Mouse (Mus musculus) lung, embryonic 14.5 days (tissue): ENCODE data around the gene Kalrn. TPM values are rescaled to one million over a fixed set of nuclear protein-coding genes. Genes with fewer than 3 reads are reported as not detected.

ENCODE experiments used
- ATAC-seq: fragments of 200-750 bp; cut with Nextera tagmentation; 2 replicates; pipeline ENCODE4 v1.8.0; 2017; ENCODE audit warnings: mild to moderate bottlenecking, moderate TSS enrichment, moderate library complexity; ENCODE audit not compliant: insufficient read depth
- DNase-seq: peaks from one replicate; pipeline ENCODE4 v3.0.0-alpha.2; 2015
- H3K27ac ChIP-seq: fragments of 300-500 bp; sonication (generic); 2 replicates; pipeline ENCODE4 v1.5.1; 2014; ENCODE audit warnings: low read depth, mild to moderate bottlenecking, moderate library complexity
- H3K27me3 ChIP-seq: fragments of 300-500 bp; sonication (generic); 2 replicates; pipeline ENCODE4 v1.6.1; 2014; ENCODE audit warnings: low read length, control low read depth; ENCODE audit not compliant: insufficient read depth
- H3K36me3 ChIP-seq: fragments of 300-500 bp; sonication (generic); 2 replicates; pipeline ENCODE4 v1.6.1; 2014; ENCODE audit warnings: control low read depth; ENCODE audit not compliant: insufficient read depth
- H3K4me1 ChIP-seq: fragments of 300-500 bp; sonication (generic); 2 replicates; pipeline ENCODE4 v1.6.1; 2014; ENCODE audit warnings: antibody characterized with exemption, control low read depth; ENCODE audit not compliant: insufficient read depth
- H3K4me2 ChIP-seq: fragments of 300-500 bp; sonication (generic); 2 replicates; pipeline ENCODE4 v1.6.1; 2014; ENCODE audit warnings: mild to moderate bottlenecking
- H3K4me3 ChIP-seq: fragments of 300-500 bp; sonication (generic); 2 replicates; pipeline ENCODE4 v1.5.1; 2014; ENCODE audit warnings: low read depth, low read length
- H3K9ac ChIP-seq: fragments of 300-500 bp; sonication (generic); 2 replicates; pipeline ENCODE4 v1.6.1; 2014
- H3K9me3 ChIP-seq: fragments of 300-500 bp; sonication (generic); 2 replicates; pipeline ENCODE4 v1.6.1; 2016; ENCODE audit warnings: low read depth, low read length, control low read depth
- CTCF ChIP-seq: IDR thresholded peaks from 2 replicates; pipeline ENCODE4 v1.5.1; 2016; ENCODE audit warnings: antibody characterized with exemption, low read depth
- WGBS: fragments of 180-500 bp; shearing (Covaris S2); extraction: QIAGEN DNeasy Blood & Tissue Kit; methylation state at CpG from one replicate; pipeline ENCODE4 v1.1.7; 2014; 5-methylcytosine and 5-hydroxymethylcytosine counted together
- polyA plus RNA-seq: library from polyadenylated mRNA; unstranded; fragments of >200 nt; fragmentation: Nextera tagmentation; extraction: Ambion mirVana; gene quantifications from 2 replicates; pipeline ENCODE4 v1.2.1, GENCODE M21; 2014

The Kalrn gene
- polyA plus RNA-seq, 1 experiment from 2014 or later, result 15.0 TPM

DNA sequence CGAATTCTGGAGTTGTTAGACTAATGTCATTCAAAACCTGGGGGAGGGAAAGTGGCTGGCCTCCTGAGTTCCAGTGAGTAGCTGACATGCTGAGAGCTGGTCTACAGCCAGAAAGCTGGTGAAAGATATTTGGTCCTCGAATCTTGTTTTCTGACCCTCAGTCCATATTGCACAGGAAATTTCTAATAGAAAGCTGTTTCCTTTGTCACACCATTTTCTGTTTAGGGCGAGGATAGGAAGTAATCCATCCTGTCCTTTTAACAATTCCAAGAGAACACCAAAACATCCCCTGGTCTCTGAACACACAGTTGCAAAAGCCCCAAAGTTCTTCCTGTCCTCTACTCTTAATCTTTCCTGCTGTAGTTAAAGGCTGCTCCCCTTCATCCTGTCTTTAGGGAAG, 22.0 kb upstream of the Kalrn start:
- no peak overlapping the region for H3K4me3 ChIP-seq
- no peaks in the 10 kb centered on the region for H3K36me3 ChIP-seq
- no peak for TF ChIP-seq CTCF
- no peak overlapping the region for H3K9ac ChIP-seq
- ATAC-seq, result no peak
- no peaks in the 10 kb centered on the region for H3K27me3 ChIP-seq
- peak; percentile 66 for DNase-seq
- H3K4me2 ChIP-seq, result no peak overlapping the region
- H3K4me1 ChIP-seq, result no peaks in the 10 kb centered on the region
- 16% methylated on average over 3 of the region's 3 CpGs for WGBS
- H3K9me3 ChIP-seq, result no peaks in the 10 kb centered on the region
- no peak overlapping the region for H3K27ac ChIP-seq

DNA sequence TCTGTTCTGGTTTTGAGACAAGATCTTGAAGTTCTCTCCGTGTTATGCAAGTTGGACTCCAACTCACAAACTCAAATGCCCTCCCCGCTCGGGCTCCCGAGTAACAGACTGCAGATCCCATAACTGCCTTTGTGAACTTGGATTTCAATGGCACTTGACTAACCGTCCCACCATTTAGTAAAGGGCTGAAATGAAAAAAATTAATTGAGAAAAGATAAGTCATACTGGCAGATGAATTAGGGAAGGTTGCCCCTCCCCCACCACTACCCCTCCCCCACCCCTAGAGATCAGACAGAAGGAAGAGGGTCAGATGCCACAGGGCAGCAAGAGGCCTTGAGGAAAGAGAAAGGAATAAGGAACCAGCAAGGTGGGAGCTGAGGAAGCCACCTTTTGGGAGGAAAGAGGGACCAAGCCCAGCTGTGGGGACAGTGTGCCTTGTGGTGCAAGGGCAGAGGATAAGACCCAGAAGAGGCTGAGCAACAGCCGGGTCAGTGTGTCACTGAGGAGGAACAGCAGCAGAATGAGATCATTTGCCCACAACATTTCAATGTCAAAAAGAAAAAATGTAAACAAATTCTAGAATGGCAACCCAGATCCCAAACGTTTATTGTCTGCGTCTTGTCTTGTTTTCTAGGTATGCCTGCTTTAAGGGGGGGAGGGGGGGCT, 21.4 kb upstream of the Kalrn start:
- DNase-seq (peak; percentile 16), ATAC-seq (no peak)
- H3K9me3 ChIP-seq, result no peaks in the 10 kb centered on the region
- H3K4me3 ChIP-seq, result no peak overlapping the region
- H3K9ac ChIP-seq, result no peak overlapping the region
- TF ChIP-seq CTCF, result no peak
- H3K27me3 ChIP-seq, result no peaks in the 10 kb centered on the region
- H3K4me1 ChIP-seq, result no peaks in the 10 kb centered on the region
- WGBS, result 57% methylated on average over 8 of the region's 8 CpGs
- peak overlapping the region; percentile 16; the same call in 1 of the 2 replicates for H3K27ac ChIP-seq
- 0 out of 2 replicates have a peak overlapping the region, but pooled peaks have one; percentile 12 for H3K4me2 ChIP-seq
- H3K36me3 ChIP-seq, result no peaks in the 10 kb centered on the region

DNA sequence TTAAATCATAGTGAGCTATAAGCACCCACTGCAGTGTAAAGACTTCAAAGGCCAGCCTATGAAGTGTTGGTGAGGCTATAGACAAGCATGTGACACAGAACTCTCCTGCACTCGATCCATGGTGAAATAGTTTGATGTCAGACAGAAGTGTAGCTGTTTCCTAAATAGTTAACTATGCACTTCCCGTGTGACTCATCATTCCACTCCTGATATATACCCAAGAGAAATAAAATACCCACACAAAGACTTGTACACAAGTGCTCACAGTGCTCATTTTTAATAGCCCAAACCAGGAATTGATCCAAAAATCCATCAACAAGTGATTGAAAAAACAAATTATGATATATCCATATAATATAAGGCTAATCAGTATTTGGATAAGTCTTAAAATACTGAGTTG, 19.4 kb upstream of the Kalrn start:
- no peaks in the 10 kb centered on the region for H3K27me3 ChIP-seq
- no peak overlapping the region for H3K27ac ChIP-seq
- ATAC-seq (no peak), DNase-seq (peak; percentile 12)
- H3K36me3 ChIP-seq, result no peaks in the 10 kb centered on the region
- no peak for TF ChIP-seq CTCF
- no peaks in the 10 kb centered on the region for H3K9me3 ChIP-seq
- no peaks in the 10 kb centered on the region for H3K4me1 ChIP-seq
- no peak overlapping the region for H3K4me3 ChIP-seq
- WGBS, result 29% methylated on average over 2 of the region's 2 CpGs
- H3K4me2 ChIP-seq, result no peak overlapping the region
- H3K9ac ChIP-seq, result no peak overlapping the region

DNA sequence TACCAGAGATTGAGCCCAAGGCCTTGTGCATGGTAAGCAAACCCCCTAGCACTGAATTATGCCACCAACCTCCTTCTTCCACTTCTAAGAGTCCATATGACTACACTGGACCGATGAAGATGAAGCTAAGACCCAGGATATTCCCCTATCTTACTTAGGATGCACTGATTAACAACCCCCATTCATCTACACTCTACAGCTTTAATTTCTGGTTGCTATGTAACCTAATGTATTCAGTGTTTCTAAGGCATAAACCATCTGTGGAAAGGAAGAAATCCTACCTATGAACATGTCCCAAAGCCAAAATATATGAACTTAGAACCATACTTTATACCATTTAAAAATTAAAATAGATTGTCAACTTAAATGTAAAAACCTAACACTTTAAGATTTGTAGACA, 18.6 kb upstream of the Kalrn start:
- Histone ChIP-seq H3K9ac (no peak overlapping the region), H3K27me3 (no peaks in the 10 kb centered on the region), H3K27ac (no peak overlapping the region), H3K9me3 (no peaks in the 10 kb centered on the region), H3K4me3 (no peak overlapping the region), H3K4me1 (no peaks in the 10 kb centered on the region), H3K36me3 (no peaks in the 10 kb centered on the region), H3K4me2 (no peak overlapping the region)
- no peak for DNase-seq
- ATAC-seq, result no peak
- TF ChIP-seq CTCF, result no peak
- 92% methylated on average over 1 of the region's 1 CpGs for whole genome bisulfite sequencing

DNA sequence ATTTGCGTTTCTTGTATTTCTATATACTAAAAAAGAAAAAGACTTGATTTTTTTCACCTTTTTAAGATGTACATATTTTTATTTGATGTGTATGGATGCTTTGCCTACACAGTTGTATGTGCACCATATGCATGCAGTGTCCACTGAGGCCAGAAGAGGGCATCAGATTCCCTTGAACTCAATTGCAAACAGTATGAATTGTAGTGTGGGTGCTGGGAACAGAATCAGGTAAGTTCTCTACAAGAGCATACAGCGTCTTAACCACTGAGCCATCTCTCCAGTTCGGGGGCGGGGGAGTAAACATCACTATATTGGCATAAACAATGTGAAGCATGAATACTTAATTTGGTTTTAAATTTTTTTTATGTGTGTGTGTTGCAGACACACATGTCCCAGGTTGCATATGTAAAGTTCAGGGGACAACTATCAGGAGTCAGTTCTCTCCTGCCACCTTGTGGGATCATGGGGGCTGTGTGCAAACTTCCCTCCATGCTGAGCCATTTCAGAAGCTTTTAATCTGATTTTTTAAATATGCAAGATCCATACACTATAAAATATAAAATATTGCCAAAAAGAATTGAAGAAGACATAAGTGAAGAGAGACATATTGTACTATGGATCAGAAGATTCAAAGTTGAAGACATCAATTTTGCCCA, 6.5 kb upstream of the Kalrn start:
- no peaks in the 10 kb centered on the region for H3K36me3 ChIP-seq
- H3K4me2 ChIP-seq, result no peak overlapping the region
- H3K9ac ChIP-seq, result no peak overlapping the region
- 89% methylated on average over 4 of the region's 4 CpGs for WGBS
- H3K9me3 ChIP-seq, result peaks cover 4% of the 10 kb centered on the region; the same call in 1 of the 2 replicates
- 0 out of 2 replicates have a peak, but pooled peaks have one; percentile 2 for TF ChIP-seq CTCF
- DNase-seq (no peak), ATAC-seq (no peak)
- H3K4me1 ChIP-seq, result no peaks in the 10 kb centered on the region
- no peak overlapping the region for H3K27ac ChIP-seq
- H3K4me3 ChIP-seq, result no peak overlapping the region
- H3K27me3 ChIP-seq, result no peaks in the 10 kb centered on the region

DNA sequence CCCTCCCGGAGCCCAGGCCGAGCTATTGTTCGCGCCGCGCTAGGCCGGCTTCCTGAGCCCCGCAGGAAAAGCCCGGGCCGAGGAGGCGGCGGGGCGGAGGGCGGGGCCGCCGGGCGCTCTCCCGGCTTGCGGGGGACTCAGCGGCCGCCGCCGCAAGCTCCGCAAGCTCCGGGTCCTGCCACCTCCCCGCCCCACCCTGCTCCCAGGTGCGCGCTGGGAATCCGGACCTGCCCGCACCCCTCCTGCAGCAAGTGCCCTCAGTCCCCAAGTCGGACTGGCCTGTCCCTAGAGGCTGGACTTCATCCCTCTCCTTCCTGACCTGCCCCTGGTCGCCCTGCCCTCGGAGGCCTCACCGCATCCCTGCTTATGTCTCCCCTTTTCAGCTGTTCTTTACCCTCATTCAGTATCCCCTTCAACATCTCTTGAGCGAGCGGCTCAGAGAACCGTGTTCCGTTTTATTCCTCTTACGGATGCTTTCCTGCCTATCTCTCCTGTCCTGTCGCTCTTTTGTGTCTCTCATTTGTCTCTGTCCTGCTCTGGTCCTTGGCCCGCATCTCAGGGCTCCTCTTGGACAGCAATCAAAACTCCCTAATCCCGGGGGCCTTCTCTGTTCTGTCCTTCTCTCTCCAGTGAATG, 642 bp upstream of the Kalrn start:
- Histone ChIP-seq H3K9me3 (no peaks in the 10 kb centered on the region), H3K36me3 (no peaks in the 10 kb centered on the region), H3K27ac (peak overlapping the region; percentile 90), H3K4me3 (peak overlapping the region; percentile 80), H3K4me2 (peak overlapping the region; percentile 93), H3K27me3 (no peaks in the 10 kb centered on the region), H3K4me1 (peaks cover 10% of the 10 kb centered on the region), H3K9ac (peak overlapping the region; percentile 96)
- TF ChIP-seq CTCF, result no peak
- DNase-seq, result peak; percentile 45
- ATAC-seq, result peak; percentile 76
- under 1% methylated on average over 34 of the region's 42 CpGs for WGBS

DNA sequence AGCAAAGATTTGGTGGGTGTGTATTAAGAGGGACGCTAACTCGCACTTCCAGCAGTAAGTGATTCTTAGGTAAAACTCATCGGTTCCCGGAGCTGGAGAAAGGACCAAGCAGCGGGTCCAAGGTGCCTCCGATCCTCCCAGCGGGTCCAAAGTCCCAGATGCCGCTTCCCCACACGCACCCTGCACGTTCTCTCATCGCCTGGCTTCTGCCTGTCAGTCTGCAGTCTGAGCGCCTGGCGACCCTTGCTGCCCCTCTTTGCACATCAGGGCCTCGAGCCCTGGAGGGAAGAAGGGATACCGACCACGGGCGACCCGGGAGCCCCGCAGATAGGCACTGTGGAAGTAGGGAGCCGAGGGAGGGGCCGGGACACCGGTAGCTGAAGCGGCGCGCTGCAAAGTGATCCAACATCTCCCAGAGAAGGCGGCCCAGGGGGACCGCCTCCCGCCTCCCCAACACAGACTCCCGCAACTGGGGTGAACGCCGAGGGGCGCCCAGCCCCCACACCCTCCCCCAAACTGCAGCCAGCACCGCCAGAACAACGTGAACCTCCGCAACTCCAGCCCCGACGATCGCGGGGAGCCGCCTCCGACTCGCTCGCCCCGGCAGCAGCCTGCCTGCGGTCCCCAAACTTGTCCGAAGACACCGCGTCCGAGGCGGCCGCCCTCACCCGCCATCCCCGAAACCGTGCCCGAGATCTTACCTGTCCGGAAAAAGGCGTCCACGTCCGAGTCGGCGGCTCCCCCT, 754 bp downstream of the Kalrn start:
- no peaks in the 10 kb centered on the region for H3K27me3 ChIP-seq
- H3K27ac ChIP-seq, result peak overlapping the region; percentile 90; the same call in 1 of the 2 replicates
- H3K9me3 ChIP-seq, result no peaks in the 10 kb centered on the region
- H3K4me2 ChIP-seq, result peak overlapping the region; percentile 93
- H3K4me3 ChIP-seq, result peak overlapping the region; percentile 80
- under 1% methylated on average over 59 of the region's 61 CpGs for WGBS
- DNase-seq (peak; percentile 52), ATAC-seq (peak; percentile 17; the same call in 1 of the 2 replicates)
- TF ChIP-seq CTCF, result no peak
- peaks cover 10% of the 10 kb centered on the region for H3K4me1 ChIP-seq
- H3K36me3 ChIP-seq, result no peaks in the 10 kb centered on the region
- peak overlapping the region; percentile 96 for H3K9ac ChIP-seq
